Comparison of ENCODE assay signal across 23 mouse cellular contexts in the genomic region with DNA sequence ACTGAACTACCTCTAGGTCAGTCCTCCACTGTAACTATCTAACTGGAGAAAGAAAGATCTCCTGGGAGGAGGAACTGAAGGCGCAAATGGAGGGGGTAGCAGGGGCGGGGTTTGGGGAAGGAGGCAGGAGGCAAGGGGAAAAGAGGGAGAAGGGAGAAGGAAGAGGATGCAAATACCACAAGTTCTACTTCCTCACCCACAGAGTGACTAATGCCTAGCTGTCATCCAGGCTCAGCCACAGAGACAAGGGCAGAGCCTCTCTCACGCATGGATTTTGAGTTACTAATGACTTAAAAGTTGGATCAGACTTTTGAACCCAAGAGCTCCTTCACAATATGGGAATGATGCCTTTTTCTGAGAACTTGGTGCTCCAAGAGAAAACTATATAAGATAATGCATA. TPM values are rescaled to one million over a fixed set of nuclear protein-coding genes. Genes with fewer than 3 reads are reported as not detected.
DNase-seq lines count a peak whose midpoint lies in the region; ATAC-seq and TF ChIP-seq lines count a peak whose summit lies in the region.
"Had no signal": no experiment of that assay in that cellular context is flagged by ENCODE, and none has a peak within 500 bp of the region (broad histone marks: within the 10 kb centered on the region; RNA-seq: fewer than 3 reads in every experiment).

No protein-coding gene starts in this region.

- H3ac ChIP-seq in C2C12 (ENCODE audit: control insufficient read depth, insufficient read length, low read depth): no peak overlapping the region

- 72% methylated on average over 3 of the region's 3 CpGs for WGBS in heart, adult 2 months

- no peak for TF ChIP-seq POLR2A in heart, adult 2 months (IDR thresholded peaks at IDR 0.05; ENCODE audit: insufficient read depth, low read depth, low read length)

- no peak overlapping the region for H3K4me3 ChIP-seq in C2C12 (ENCODE audit: insufficient read depth, poor library complexity, severe bottlenecking)
- no peak overlapping the region for H3K4me3 ChIP-seq in heart, adult 2 months
- H3K4me3 ChIP-seq: embryonic facial prominence, embryonic 13.5 days; forebrain, embryonic 13.5 days; gastrocnemius, adult 2 months; heart, embryonic 15.5 days; hindbrain, embryonic 10.5 days; intestine, embryonic 15.5 days had no signal

- peaks cover 5% of the 10 kb centered on the region for H3K79me2 ChIP-seq in C2C12 (ENCODE audit: control insufficient read depth, insufficient read depth)
- H3K79me2 ChIP-seq in heart, adult 2 months (replicated peaks; ENCODE audit: control insufficient read depth, insufficient read depth, low read length): no peaks in the 10 kb centered on the region

- no peak for TF ChIP-seq CTCF in C2C12 (IDR thresholded peaks at IDR 0.05; ENCODE audit: control insufficient read depth, insufficient read depth, insufficient read length)
- no peak for TF ChIP-seq CTCF in heart, adult 2 months (IDR thresholded peaks at IDR 0.05)

- no peaks in the 10 kb centered on the region for H3K4me1 ChIP-seq in heart, adult 2 months (ENCODE audit: control insufficient read depth, insufficient read depth, low read length)
- H3K4me1 ChIP-seq: embryonic facial prominence, embryonic 13.5 days; forebrain, embryonic 13.5 days; heart, embryonic 15.5 days; hindbrain, embryonic 10.5 days; intestine, embryonic 15.5 days had no signal

- H3K27me3 ChIP-seq in C2C12 (ENCODE audit: control insufficient read depth, insufficient read depth, insufficient read length): no peaks in the 10 kb centered on the region
- H3K27me3 ChIP-seq in heart, adult 2 months (ENCODE audit: control insufficient read depth, insufficient read depth, low read length): no peaks in the 10 kb centered on the region
- H3K27me3 ChIP-seq: embryonic facial prominence, embryonic 13.5 days; forebrain, embryonic 13.5 days; heart, embryonic 15.5 days; intestine, embryonic 15.5 days had no signal

- TF ChIP-seq EP300 in heart, adult 2 months (IDR thresholded peaks at IDR 0.05; ENCODE audit: insufficient read depth, low read depth, low read length): no peak

- intact Hi-C loops in heart, adult 2 months (cut with DNase I): no loop called here
- intact Hi-C loops in heart, postnatal 25 days (cut with DNase I): no loop called here

- peak; percentile 65 for DNase-seq in 3134 (ENCODE audit: extremely low read depth, insufficient read length, low spot score)
- no peak for DNase-seq in heart, adult 2 months
- DNase-seq in urinary bladder, adult 2 months (ENCODE audit: low spot score): no peak
- DNase-seq in heart, postnatal 25 days (ENCODE audit: low spot score): no peak
- DNase-seq: adrenal gland, postnatal 14 days; B cell, adult 2 months; cerebellum, adult 2 months; cerebellum, postnatal 10 days; gastrocnemius, adult 2 months; gastrocnemius, postnatal 25 days; heart, adult 11 months; heart, postnatal 14 days had no signal

- no peak overlapping the region for H3K9ac ChIP-seq in heart, adult 2 months (ENCODE audit: low read depth, low read length)
- H3K9ac ChIP-seq: embryonic facial prominence, embryonic 13.5 days; forebrain, embryonic 13.5 days; heart, embryonic 15.5 days; hindbrain, embryonic 14.5 days; intestine, embryonic 15.5 days had no signal

- ATAC-seq in granulocyte monocyte progenitor cell, adult 5-6 weeks (replicated peaks; ENCODE audit: poor library complexity, severe bottlenecking): peak; percentile 100
- ATAC-seq in megakaryocyte progenitor cell, adult 5-6 weeks (replicated peaks; ENCODE audit: poor library complexity): peak; percentile 99
- ATAC-seq: activated CD4-positive, CD25-positive, alpha-beta regulatory T cell, adult 4 months; forebrain, embryonic 13.5 days; intestine, embryonic 15.5 days had no signal

- no peak overlapping the region for H3K27ac ChIP-seq in heart, adult 2 months
- H3K27ac ChIP-seq: embryonic facial prominence, embryonic 13.5 days; forebrain, embryonic 13.5 days; gastrocnemius, adult 2 months; heart, embryonic 15.5 days; hindbrain, embryonic 10.5 days; hindbrain, embryonic 14.5 days; intestine, embryonic 15.5 days had no signal

- no peaks in the 10 kb centered on the region for H3K36me3 ChIP-seq in C2C12 (ENCODE audit: control insufficient read depth, insufficient read depth)
- no peaks in the 10 kb centered on the region for H3K36me3 ChIP-seq in heart, adult 2 months (ENCODE audit: control insufficient read depth, insufficient read depth, low read length)

- H3K79me3 ChIP-seq in C2C12 (ENCODE audit: low read depth): no peaks in the 10 kb centered on the region

TF ChIP-seq in C2C12, 6 proteins besides CTCF, POLR2A, EP300 and RAD21:
- TF ChIP-seq FOSL1 (IDR thresholded peaks at IDR 0.05; ENCODE audit: insufficient read depth, low read length, poor library complexity, severe bottlenecking) (peak; percentile 25), USF1 (IDR thresholded peaks at IDR 0.05; ENCODE audit: low read depth) (no peak)

RNA-seq across cellular contexts. Expression of gene Lca5, which starts 40.1 kb away (rescaled TPM):
- polyA plus RNA-seq in C2C12 (2012; fragmentation: generic; extraction: Trizol): 2.2 TPM
- total RNA-seq in granulocyte monocyte progenitor cell, adult 5-6 weeks (2014; fragmentation: Nextera tagmentation): 6.3 TPM in 1 of 2 replicates, not detected in the other
- total RNA-seq in granulocyte monocyte progenitor cell, adult 5-6 weeks (2017): 0.43 and 0.82 TPM in 2 replicates
- total RNA-seq in megakaryocyte progenitor cell, adult 5-6 weeks (2015): 0.90 and 4.4 TPM in 2 replicates
- total RNA-seq in megakaryocyte progenitor cell, adult 5-6 weeks (2017): 0.87 and 2.8 TPM in 2 replicates
- 1 to 10 TPM; 1.6 to 2.9 TPM for total RNA-seq in heart, adult 2 months (2021)
- polyA plus RNA-seq in heart, adult 2 months (2012; rRNA removed): 0.49 and 0.97 TPM in 2 replicates
- polyA plus RNA-seq in urinary bladder, adult 2 months (2012; rRNA removed): 4.8 and 5.2 TPM in 2 replicates
- total RNA-seq in heart, postnatal 25 days (2021): 1 to 10 TPM; 2.4 to 3.6 TPM
- total RNA-seq: MEL had no signal
